Mouse (Mus musculus): ENCODE data around the gene Asb12. TPM values are rescaled to one million over a fixed set of nuclear protein-coding genes. Genes with fewer than 3 reads are reported as not detected.
A peak's percentile ranks its signal among the peaks of the same experiment; 100 is the strongest.

Asb12 gene
- polyA plus RNA-seq, 1 experiment from 2014 or later: 4.4 TPM

DNA sequence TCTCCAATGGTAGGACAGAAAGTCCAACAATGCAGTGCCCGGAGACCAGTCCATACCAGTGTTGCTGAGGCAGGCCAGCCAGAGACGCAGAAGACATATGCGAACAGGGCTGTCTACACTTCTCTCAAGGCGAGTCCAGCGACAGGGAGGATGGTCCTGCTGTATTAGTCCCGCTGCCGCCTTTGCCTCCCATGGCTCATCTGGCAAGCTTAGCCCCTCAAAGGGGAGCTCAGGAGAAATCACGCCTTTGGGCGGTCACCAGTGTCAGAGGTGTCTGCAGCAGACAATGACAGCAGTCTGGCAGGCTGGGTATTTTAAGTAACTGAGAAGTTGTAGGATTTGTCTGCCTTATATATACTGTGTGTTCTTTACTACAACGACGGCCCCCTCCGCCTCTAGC, 114.4 kb downstream of the Asb12 start:
- Histone ChIP-seq H3K27ac (ENCODE audit: poor library complexity, severe bottlenecking) (peak overlapping the region; percentile 93), H3K4me3 (peak overlapping the region; percentile 75), H3K9ac (peak overlapping the region; percentile 74), H3K9me3 (replicated peaks) (no peaks in the 10 kb centered on the region), H3K4me1 (replicated peaks) (peaks cover 21% of the 10 kb centered on the region), H3K36me3 (peaks cover 3% of the 10 kb centered on the region; the same call in 1 of the 2 replicates), H3K4me2 (peak overlapping the region; percentile 71), H3K27me3 (replicated peaks) (no peaks in the 10 kb centered on the region)
- peak; percentile 22; the same call in 1 of the 2 replicates for ATAC-seq (ENCODE audit: insufficient number of reproducible peaks, low FRiP score)
- WGBS: 25% methylated on average over 12 of the region's 12 CpGs

DNA sequence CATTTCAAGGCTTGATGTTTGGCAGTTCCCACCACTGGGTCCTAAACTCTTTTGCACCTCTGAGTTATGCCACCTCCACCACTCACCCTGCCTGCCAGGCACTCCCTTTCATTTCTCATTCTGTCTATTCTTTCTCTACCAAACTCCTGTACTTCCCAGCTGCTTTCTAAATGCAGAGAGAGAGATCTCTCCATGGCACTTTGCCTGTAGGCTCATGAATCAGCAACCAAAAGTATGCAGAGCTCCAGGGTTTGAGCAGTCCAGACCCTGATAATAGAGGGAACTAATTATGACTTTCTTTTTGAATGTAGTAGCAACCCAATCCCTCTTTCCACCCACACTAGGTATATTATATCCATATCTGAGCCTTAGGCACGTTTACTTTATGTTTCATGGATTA, 115.5 kb downstream of the Asb12 start:
- Histone ChIP-seq H3K9ac (no peak overlapping the region), H3K4me2 (peak overlapping the region; percentile 30), H3K27me3 (replicated peaks) (no peaks in the 10 kb centered on the region), H3K4me1 (replicated peaks) (peaks cover 21% of the 10 kb centered on the region), H3K4me3 (no peak overlapping the region), H3K27ac (ENCODE audit: poor library complexity, severe bottlenecking) (no peak overlapping the region), H3K9me3 (replicated peaks) (no peaks in the 10 kb centered on the region), H3K36me3 (peaks cover 3% of the 10 kb centered on the region; the same call in 1 of the 2 replicates)
- WGBS: 50% methylated on average over 1 of the region's 1 CpGs
- no peak for ATAC-seq (ENCODE audit: insufficient number of reproducible peaks, low FRiP score)

DNA sequence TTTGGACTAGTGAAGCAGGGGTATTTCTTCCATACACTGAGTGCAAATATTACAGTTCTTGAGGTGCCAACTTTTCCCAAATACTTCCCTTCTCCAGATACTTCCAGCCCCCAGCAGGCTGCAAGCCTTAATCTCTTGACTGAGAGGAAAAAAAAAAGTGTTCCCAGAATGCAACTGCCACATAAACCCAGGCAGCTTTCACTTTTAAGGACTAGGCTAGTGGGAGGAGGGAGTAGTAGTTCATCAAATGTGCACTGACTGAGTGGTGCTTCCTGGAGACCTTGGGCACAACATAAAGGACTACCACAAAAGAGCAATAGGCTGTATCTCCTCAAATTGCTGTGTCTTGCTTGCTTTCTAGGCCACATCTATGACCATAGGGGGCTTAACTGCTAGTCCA, 116.5 kb downstream of the Asb12 start:
- H3K4me1 ChIP-seq (replicated peaks): peaks cover 21% of the 10 kb centered on the region
- peak overlapping the region; percentile 4; the same call in 1 of the 2 replicates for H3K4me2 ChIP-seq
- no peak overlapping the region for H3K9ac ChIP-seq
- peaks cover 3% of the 10 kb centered on the region; the same call in 1 of the 2 replicates for H3K36me3 ChIP-seq
- no peaks in the 10 kb centered on the region for H3K9me3 ChIP-seq (replicated peaks)
- H3K27me3 ChIP-seq (replicated peaks): no peaks in the 10 kb centered on the region
- H3K4me3 ChIP-seq: no peak overlapping the region
- ATAC-seq (ENCODE audit: insufficient number of reproducible peaks, low FRiP score): no peak
- no peak overlapping the region for H3K27ac ChIP-seq (ENCODE audit: poor library complexity, severe bottlenecking)

DNA sequence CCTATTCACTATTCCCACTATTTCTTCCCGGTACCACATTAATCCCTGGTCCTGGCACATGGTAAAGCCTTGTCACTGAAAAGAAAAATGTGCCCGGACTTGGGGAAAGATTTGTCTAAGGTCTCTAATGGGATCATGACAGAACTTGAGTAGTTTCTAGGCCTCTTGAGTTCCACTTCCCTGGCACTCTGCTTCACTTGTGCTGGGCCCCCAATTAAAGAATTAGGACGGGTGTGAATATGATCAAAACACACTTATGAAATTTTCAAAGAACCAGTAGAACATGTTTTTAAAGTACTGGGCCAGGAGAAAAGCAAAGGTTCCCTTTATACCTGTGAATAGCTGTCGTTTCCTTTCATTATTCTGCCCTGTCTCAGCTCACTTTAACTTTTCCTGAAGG, 119.3 kb downstream of the Asb12 start:
- no peak for ATAC-seq (ENCODE audit: insufficient number of reproducible peaks, low FRiP score)
- H3K27ac ChIP-seq (ENCODE audit: poor library complexity, severe bottlenecking): no peak overlapping the region
- peaks cover 3% of the 10 kb centered on the region; the same call in 1 of the 2 replicates for H3K36me3 ChIP-seq
- no peak overlapping the region for H3K9ac ChIP-seq
- H3K4me1 ChIP-seq (replicated peaks): peaks cover 21% of the 10 kb centered on the region
- WGBS: 81% methylated on average over 4 of the region's 4 CpGs
- H3K9me3 ChIP-seq (replicated peaks): no peaks in the 10 kb centered on the region
- no peak overlapping the region for H3K4me3 ChIP-seq
- H3K27me3 ChIP-seq (replicated peaks): no peaks in the 10 kb centered on the region
- H3K4me2 ChIP-seq: no peak overlapping the region

DNA sequence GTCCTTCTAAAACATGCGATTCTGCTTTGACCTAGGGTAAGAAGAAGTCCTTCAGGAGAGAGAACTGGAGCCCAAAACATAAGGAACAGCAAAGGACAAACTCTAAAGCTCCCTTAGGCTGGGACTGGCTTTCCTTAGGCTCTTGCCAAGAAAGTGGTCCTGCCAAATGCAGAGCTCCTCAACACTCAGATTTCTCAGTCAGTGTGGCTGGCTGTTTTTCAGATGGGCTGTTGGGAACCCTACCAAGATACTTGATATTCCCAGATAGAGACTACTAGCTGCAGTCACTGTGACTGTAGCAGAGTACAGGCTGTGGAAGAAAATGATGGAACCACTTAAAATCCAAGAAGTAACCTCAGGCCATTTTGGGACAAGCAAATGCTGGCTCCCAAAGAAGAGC, 120.6 kb downstream of the Asb12 start:
- WGBS: 84% methylated on average over 1 of the region's 1 CpGs

More for the DNA sequence above, 120.6 kb downstream of the Asb12 start:
- Histone ChIP-seq H3K4me3 (no peak overlapping the region), H3K27ac (ENCODE audit: poor library complexity, severe bottlenecking) (no peak overlapping the region), H3K9ac (no peak overlapping the region), H3K4me2 (no peak overlapping the region), H3K9me3 (replicated peaks) (no peaks in the 10 kb centered on the region), H3K36me3 (peaks cover 3% of the 10 kb centered on the region; the same call in 1 of the 2 replicates), H3K4me1 (replicated peaks) (peaks cover 20% of the 10 kb centered on the region), H3K27me3 (replicated peaks) (no peaks in the 10 kb centered on the region)
- no peak for ATAC-seq (ENCODE audit: insufficient number of reproducible peaks, low FRiP score)

Other genes starting within 250 kb of the Asb12 start
- 7.8 and 7.9 TPM in 2 replicates for gene Amer1, start 113.1 kb downstream of the Asb12 start, polyA plus RNA-seq (2016; fragmentation: Nextera tagmentation; extraction: Ambion mirVana)
- gene Pfn5, start 117 bp upstream of the Asb12 start, polyA plus RNA-seq (2016; fragmentation: Nextera tagmentation; extraction: Ambion mirVana): not detected in 2 replicates
- 9.7 TPM in 2 replicates for gene Zc4h2, start 100.5 kb upstream of the Asb12 start, polyA plus RNA-seq (2016; fragmentation: Nextera tagmentation; extraction: Ambion mirVana)
- 2.3 and 3.1 TPM in 2 replicates for gene Zc3h12b, start 153.7 kb upstream of the Asb12 start, polyA plus RNA-seq (2016; fragmentation: Nextera tagmentation; extraction: Ambion mirVana)